Mouse (Mus musculus) thymus, adult 2 months (tissue): Measurements from ENCODE around the gene Ccdc137.

Source experiments
- CTCF ChIP-seq: fragments of 200-500 bp; IDR thresholded peaks from 2 replicates; pipeline ENCODE4 v1.5.1; 2012; ENCODE audit warnings: mild to moderate bottlenecking, control low read depth, low read length, moderate library complexity, borderline replicate concordance; ENCODE audit not compliant: control insufficient read depth, poor library complexity, insufficient read depth; ENCODE audit errors: extremely low read depth
- POLR2A ChIP-seq: fragments of 200-500 bp; IDR thresholded peaks from 2 replicates; pipeline ENCODE4 v1.6.1; 2012; ENCODE audit warnings: mild to moderate bottlenecking, low read length, control low read depth, moderate library complexity; ENCODE audit not compliant: control insufficient read depth, poor library complexity, insufficient read depth; ENCODE audit errors: extremely low read depth

DNA sequence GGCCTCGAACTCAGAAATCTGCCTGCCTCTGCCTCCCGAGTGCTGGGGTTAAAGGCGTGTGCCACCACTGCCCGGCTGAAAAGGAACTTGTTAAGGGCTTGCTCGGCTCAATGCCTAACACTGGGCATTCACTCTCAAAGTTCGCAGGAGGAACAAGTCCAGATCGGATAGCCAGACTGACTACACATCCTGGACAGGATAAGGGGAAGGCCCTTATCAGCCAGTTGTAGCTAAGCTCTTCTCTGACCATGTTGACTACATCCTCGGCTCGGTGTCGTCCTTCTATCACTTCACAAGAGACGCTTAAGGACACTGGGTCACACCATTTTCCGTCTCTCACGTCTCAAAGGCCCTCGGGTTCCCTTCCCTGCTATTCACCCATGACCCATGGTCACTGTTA lies 545 bp upstream of the Ccdc137 start:
- TF ChIP-seq CTCF (no peak), POLR2A (no peak)
